Mouse (Mus musculus) hindbrain, embryonic 15.5 days (tissue): Measurements from ENCODE around the gene Ehd1. TPM values are rescaled to one million over a fixed set of nuclear protein-coding genes. Genes with fewer than 3 reads are reported as not detected.
A peak's percentile ranks its signal among the peaks of the same experiment; 100 is the strongest.

ENCODE experiments used
- ATAC-seq: fragments of 200-750 bp; cut with Nextera tagmentation; 2 replicates; pipeline ENCODE4 v1.8.0; 2017; ENCODE audit warnings: low read depth, moderate number of reproducible peaks, moderate TSS enrichment; ENCODE audit not compliant: low FRiP score
- H3K27ac ChIP-seq: fragments of 300-500 bp; sonication (generic); replicated peaks from 2 replicates; pipeline ENCODE4 v1.5.1; 2015; ENCODE audit warnings: mild to moderate bottlenecking, inconsistent platforms
- H3K27me3 ChIP-seq: fragments of 300-500 bp; sonication (generic); 2 replicates; pipeline ENCODE4 v1.6.1; 2015; ENCODE audit warnings: control low read depth, inconsistent platforms
- H3K36me3 ChIP-seq: fragments of 300-500 bp; sonication (generic); 2 replicates; pipeline ENCODE4 v1.6.1; 2015; ENCODE audit warnings: control low read depth, inconsistent platforms
- H3K4me1 ChIP-seq: fragments of 300-500 bp; sonication (generic); replicated peaks from 2 replicates; pipeline ENCODE4 v1.6.1; 2015; ENCODE audit warnings: control low read depth, inconsistent platforms
- H3K4me2 ChIP-seq: fragments of 300-500 bp; sonication (generic); 2 replicates; pipeline ENCODE4 v1.6.1; 2015; ENCODE audit warnings: moderate library complexity, mild to moderate bottlenecking, inconsistent platforms
- H3K4me3 ChIP-seq: fragments of 300-500 bp; sonication (generic); 2 replicates; pipeline ENCODE4 v1.5.1; 2015; ENCODE audit warnings: mild to moderate bottlenecking, inconsistent platforms
- H3K9ac ChIP-seq: fragments of 300-500 bp; sonication (generic); 2 replicates; pipeline ENCODE4 v1.6.1; 2015; ENCODE audit warnings: inconsistent platforms
- H3K9me3 ChIP-seq: fragments of 300-500 bp; sonication (generic); 2 replicates; pipeline ENCODE4 v1.6.1; 2016; ENCODE audit warnings: control low read depth, inconsistent platforms
- WGBS: fragments of 180-500 bp; shearing (Covaris S2); methylation state at CpG from one replicate; pipeline ENCODE4 v1.1.7; 2015; 5-methylcytosine and 5-hydroxymethylcytosine counted together
- microRNA counts: library from miRNA; unstranded; fragments of <30 nt; microRNA quantifications from one replicate; lab custom pipeline; 2016
- microRNA-seq: library from miRNA; unstranded; fragments of <30 nt; microRNA quantifications from one replicate; pipeline ENCODE4, GENCODE M21; 2016
- polyA plus RNA-seq: library from polyadenylated mRNA; unstranded; fragments of >200 nt; fragmentation: Nextera tagmentation; extraction: Ambion mirVana; gene quantifications from 2 replicates; pipeline ENCODE4 v1.2.1, GENCODE M21; 2015

The Ehd1 gene
- polyA plus RNA-seq, 1 experiment from 2014 or later: 103 TPM

DNA sequence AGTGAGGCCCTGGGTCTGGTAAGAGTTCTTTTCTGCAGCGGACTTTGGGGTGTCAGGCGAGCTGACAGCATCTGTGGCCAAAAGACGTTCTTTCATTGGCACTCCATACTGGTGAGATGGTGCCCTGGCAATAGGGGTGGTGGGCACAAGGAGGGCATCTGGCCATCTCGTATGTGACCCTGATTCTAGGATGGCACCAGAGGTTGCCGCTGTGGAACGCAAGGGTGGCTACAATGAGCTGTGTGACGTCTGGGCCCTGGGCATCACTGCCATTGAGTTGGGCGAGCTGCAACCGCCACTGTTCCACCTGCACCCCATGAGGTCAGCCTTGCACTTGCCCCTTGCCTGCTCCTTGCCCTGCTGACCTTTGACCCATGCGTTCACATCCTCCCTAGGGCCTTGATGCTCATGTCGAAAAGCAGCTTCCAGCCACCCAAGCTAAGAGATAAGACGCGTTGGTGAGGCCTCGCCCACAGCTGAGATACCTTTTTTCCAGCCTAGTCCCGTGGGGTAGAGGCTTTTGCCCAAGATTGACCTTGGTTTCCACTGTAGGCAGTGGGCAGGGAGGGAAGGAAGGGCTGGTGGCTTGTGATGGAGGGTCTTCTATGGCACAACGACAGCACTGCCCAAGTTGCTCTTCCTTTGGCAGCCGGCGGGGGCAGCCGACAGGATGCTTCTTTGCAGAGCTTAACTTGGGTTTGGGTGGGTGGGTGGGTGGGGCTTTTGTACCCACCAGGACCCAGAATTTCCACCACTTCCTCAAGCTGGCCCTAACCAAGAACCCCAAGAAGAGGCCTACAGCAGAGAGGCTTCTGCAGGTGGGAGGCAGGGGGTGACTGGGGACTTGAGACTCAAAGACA is 66.8 kb downstream of the Ehd1 start:
- Histone ChIP-seq H3K4me3 (no peak overlapping the region), H3K27ac (no peak overlapping the region), H3K9me3 (no peaks in the 10 kb centered on the region), H3K27me3 (no peaks in the 10 kb centered on the region), H3K9ac (no peak overlapping the region), H3K4me1 (peaks cover 17% of the 10 kb centered on the region), H3K4me2 (no peak overlapping the region), H3K36me3 (peaks cover 62% of the 10 kb centered on the region)
- no peak for ATAC-seq
- 88% methylated on average over 19 of the region's 19 CpGs for WGBS

DNA sequence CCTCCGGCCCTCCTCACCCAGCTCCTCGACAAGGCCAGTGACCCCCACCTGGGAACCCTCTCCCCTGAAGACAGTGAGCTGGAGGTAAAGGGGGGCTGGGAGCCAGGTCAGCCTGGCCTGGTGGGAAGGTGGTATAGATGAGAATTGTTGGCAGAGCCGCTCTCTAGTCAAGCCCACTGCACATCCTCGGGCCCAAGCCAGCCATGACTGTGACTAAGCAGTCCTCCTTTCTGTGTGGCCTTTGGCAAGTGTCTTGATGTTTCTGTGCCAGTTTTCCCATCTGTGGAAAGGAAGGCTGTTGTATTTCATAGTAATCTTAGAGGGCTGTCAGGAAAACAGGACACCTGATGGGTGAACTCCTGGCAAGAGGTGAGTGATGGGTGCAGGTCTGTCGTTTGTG is 67.5 kb downstream of the Ehd1 start:
- WGBS: 86% methylated on average over 5 of the region's 5 CpGs
- Histone ChIP-seq H3K27me3 (no peaks in the 10 kb centered on the region), H3K4me3 (no peak overlapping the region), H3K27ac (no peak overlapping the region), H3K9ac (no peak overlapping the region), H3K4me1 (peaks cover 17% of the 10 kb centered on the region), H3K36me3 (peaks cover 59% of the 10 kb centered on the region), H3K9me3 (no peaks in the 10 kb centered on the region), H3K4me2 (no peak overlapping the region)
- no peak for ATAC-seq

DNA sequence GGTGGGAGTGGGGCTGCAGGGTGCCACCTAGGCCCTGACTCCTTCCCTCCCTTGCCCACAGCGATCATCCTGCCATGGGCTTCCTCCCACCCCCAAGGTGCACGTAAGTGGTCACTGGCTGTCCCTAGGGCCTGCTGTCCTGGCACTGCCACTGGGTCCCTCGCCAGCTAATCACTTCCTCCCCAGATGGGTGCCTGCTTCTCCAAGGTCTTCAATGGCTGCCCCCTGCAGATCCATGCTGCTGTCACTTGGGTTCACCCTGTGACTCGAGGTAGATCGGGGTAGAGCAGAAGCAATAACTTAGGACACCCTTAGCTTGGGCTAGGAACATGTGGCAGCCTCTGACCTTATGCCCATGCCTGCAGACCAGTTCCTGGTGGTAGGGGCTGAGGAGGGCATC is 69.5 kb downstream of the Ehd1 start:
- 94% methylated on average over 5 of the region's 5 CpGs for WGBS
- H3K27ac ChIP-seq: no peak overlapping the region
- H3K4me1 ChIP-seq: peaks cover 8% of the 10 kb centered on the region
- no peaks in the 10 kb centered on the region for H3K27me3 ChIP-seq
- H3K9ac ChIP-seq: no peak overlapping the region
- no peak overlapping the region for H3K4me2 ChIP-seq
- no peak overlapping the region for H3K4me3 ChIP-seq
- H3K36me3 ChIP-seq: peaks cover 47% of the 10 kb centered on the region
- no peaks in the 10 kb centered on the region for H3K9me3 ChIP-seq
- ATAC-seq: no peak

DNA sequence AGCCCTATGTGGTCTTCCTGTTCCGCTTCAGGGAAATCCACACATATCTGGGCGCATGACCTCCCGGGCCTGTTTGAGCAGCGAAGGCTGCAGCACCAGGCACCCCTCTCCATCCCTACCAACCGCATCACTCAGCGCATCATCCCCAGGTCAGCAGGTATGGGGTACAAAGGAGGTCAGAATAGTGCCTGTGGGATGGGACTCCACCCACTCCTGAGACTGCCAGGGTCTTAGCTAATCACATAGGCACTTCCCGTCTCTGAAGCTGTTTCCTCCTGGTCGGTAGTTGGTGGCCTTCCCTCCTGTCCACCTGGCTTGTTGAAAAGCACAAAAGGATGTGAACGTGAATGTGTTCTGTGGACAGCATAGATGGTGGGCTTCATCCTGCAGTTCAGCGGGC is 70.1 kb downstream of the Ehd1 start:
- no peak for ATAC-seq
- 92% methylated on average over 10 of the region's 10 CpGs for WGBS
- H3K36me3 ChIP-seq: peaks cover 47% of the 10 kb centered on the region

DNA sequence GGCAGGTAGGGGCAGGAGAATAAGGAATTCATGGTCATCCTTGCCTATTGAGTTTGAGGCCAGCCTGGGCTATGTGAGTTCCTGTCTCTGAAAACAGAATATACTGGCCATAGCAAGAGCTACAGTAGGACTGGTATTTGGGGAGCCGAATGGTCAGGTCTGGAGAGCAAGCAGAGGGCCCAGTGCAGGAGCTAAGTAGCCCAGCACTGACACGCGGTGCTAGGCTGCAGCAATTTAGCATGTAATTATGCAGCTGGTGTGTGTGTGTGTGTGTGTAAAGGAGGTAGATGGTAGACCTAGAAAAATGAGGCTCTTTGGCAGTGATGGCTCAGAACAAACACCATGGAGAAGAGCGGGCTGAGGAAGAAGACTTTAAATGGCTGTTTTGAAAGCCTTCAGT is 71.1 kb downstream of the Ehd1 start:
- Histone ChIP-seq H3K4me3 (no peak overlapping the region), H3K4me2 (no peak overlapping the region), H3K9ac (no peak overlapping the region), H3K27ac (no peak overlapping the region), H3K36me3 (peaks cover 46% of the 10 kb centered on the region), H3K9me3 (no peaks in the 10 kb centered on the region), H3K4me1 (no peaks in the 10 kb centered on the region), H3K27me3 (no peaks in the 10 kb centered on the region)
- WGBS: 92% methylated on average over 4 of the region's 4 CpGs
- ATAC-seq: no peak

More for the DNA sequence above, 70.1 kb downstream of the Ehd1 start:
- Histone ChIP-seq H3K9ac (no peak overlapping the region), H3K27me3 (no peaks in the 10 kb centered on the region), H3K9me3 (no peaks in the 10 kb centered on the region), H3K4me2 (no peak overlapping the region), H3K27ac (no peak overlapping the region), H3K4me1 (peaks cover 1% of the 10 kb centered on the region; the same call in 1 of the 2 replicates), H3K4me3 (no peak overlapping the region)

DNA sequence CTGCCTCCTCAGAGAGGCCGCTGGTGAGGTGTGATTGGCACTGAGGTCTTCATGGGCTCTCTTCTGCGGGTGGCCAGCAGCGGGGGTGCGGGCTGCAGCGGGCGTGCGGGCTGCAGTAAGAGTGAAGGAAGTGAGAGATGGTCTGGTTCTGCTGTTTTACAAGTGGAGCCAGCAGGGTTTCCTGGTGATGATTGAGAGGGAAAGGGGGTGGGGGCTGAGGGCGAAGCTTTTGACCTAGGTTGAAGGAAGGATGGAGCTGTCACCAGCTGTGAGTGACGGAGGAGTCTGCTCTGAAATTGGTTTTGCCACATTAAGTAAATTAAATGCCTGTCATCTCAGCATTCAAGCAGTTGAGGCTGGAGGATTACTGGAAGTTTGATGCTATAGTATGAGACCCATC is 72.2 kb downstream of the Ehd1 start:
- Histone ChIP-seq H3K27ac (0 out of 2 replicates have a peak overlapping the region, but pooled peaks have one; percentile 34), H3K4me3 (no peak overlapping the region), H3K27me3 (no peaks in the 10 kb centered on the region), H3K4me2 (no peak overlapping the region), H3K36me3 (peaks cover 47% of the 10 kb centered on the region), H3K9me3 (no peaks in the 10 kb centered on the region), H3K9ac (no peak overlapping the region), H3K4me1 (no peaks in the 10 kb centered on the region)
- ATAC-seq: no peak
- WGBS: 55% methylated on average over 9 of the region's 9 CpGs

DNA sequence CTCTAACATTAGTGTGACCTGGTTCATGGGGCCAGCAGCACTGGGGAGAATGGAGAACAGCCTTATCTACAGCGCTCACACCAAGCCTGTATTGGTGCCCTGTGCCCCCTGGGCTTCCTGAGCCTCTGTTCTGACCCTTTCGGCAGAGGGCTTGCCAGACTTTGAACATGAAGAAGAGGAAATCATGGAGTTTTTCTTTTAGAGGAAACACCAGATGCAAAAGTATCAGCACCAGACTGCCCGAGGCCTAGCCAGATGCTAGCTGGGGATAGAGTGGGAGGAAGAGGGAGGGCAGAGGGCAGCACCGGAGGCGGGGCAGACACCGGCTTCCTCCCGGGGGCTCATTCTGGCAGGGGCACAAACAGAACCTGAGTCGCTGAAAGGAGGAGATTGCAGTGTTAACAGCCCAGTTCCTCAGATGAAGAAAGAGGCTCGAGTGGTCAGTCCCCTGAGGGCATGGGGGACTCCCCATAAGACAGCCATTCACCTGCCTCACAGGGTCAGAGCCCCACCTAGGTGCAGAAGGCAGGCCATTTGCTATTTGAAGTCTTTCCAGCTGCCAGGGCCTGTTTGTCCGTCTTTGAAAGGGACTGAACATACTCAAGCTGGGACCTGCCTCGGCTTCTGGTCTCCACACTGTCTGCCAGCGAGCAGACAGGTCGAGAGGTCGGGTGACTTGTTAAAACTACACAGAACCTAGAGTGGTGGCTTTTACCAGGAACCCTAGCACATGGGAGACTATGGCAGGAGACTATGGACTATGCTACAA is 72.9 kb downstream of the Ehd1 start:
- no peaks in the 10 kb centered on the region for H3K4me1 ChIP-seq
- WGBS: 40% methylated on average over 14 of the region's 14 CpGs
- H3K4me3 ChIP-seq: no peak overlapping the region
- ATAC-seq: no peak
- no peaks in the 10 kb centered on the region for H3K9me3 ChIP-seq
- no peak overlapping the region for H3K9ac ChIP-seq
- no peak overlapping the region for H3K4me2 ChIP-seq
- no peaks in the 10 kb centered on the region for H3K27me3 ChIP-seq
- 0 out of 2 replicates have a peak overlapping the region, but pooled peaks have one; percentile 34 for H3K27ac ChIP-seq
- peaks cover 41% of the 10 kb centered on the region for H3K36me3 ChIP-seq

MicroRNA genes within 50 kb of the gene (microRNA counts, 519-probe panel; counts per million panel counts)
- 1,952 counts per million, percentile 17 among the panel's probes with 10 or more counts for microRNA mmu-miR-192 (lab: Ali Mortazavi, UCI)

Small RNA genes lying within 50 kb of the gene (microRNA-seq; reads per million reads assigned to microRNA genes)
- gene Mir192: 66.7 reads per million, percentile 45 among the genes with 10 or more reads in this experiment
- 70.6 reads per million, percentile 47 among the genes with 10 or more reads in this experiment for gene Mir194-2
- not detected for gene Mir6989

Other genes starting within 250 kb of the Ehd1 start
- 32.9 and 39.8 TPM in 2 replicates for gene Syvn1, start 230.1 kb upstream of the Ehd1 start, polyA plus RNA-seq
- gene Mrpl49, start 218.9 kb upstream of the Ehd1 start, polyA plus RNA-seq: 62.3 and 64.4 TPM in 2 replicates
- 503 and 507 TPM in 2 replicates for gene Fau, start 218.9 kb upstream of the Ehd1 start, polyA plus RNA-seq
- gene Znhit2, start 215.5 kb upstream of the Ehd1 start, polyA plus RNA-seq: 33.0 and 34.8 TPM in 2 replicates
- gene Tm7sf2, start 208.4 kb upstream of the Ehd1 start, polyA plus RNA-seq: 58.6 and 60.1 TPM in 2 replicates
- gene Vps51, start 199.5 kb upstream of the Ehd1 start, polyA plus RNA-seq: 84.8 and 94.0 TPM in 2 replicates
- not detected in 2 replicates for gene Tmem262, start 196.7 kb upstream of the Ehd1 start, polyA plus RNA-seq
- 1.3 and 1.4 TPM in 2 replicates for gene Gm28374, start 194.5 kb upstream of the Ehd1 start, polyA plus RNA-seq
- 79.3 and 82.0 TPM in 2 replicates for gene Zfpl1, start 191.8 kb upstream of the Ehd1 start, polyA plus RNA-seq
- gene Cdca5, start 191.7 kb upstream of the Ehd1 start, polyA plus RNA-seq: 8.4 and 9.6 TPM in 2 replicates
- gene AC131692.1, start 182.3 kb upstream of the Ehd1 start, polyA plus RNA-seq: not detected in 2 replicates
- gene Naaladl1, start 170.9 kb upstream of the Ehd1 start, polyA plus RNA-seq: 0.54 and 0.60 TPM in 2 replicates
- gene Sac3d1, start 158.1 kb upstream of the Ehd1 start, polyA plus RNA-seq: 50.2 and 57.5 TPM in 2 replicates
- gene Snx15, start 148.4 kb upstream of the Ehd1 start, polyA plus RNA-seq: 61.7 and 65.4 TPM in 2 replicates
- gene Batf2, start 135.7 kb upstream of the Ehd1 start, polyA plus RNA-seq: not detected in 2 replicates
- gene Arl2, start 135.2 kb upstream of the Ehd1 start, polyA plus RNA-seq: 141 and 147 TPM in 2 replicates
- not detected in 2 replicates for gene Majin, start 92.3 kb upstream of the Ehd1 start, polyA plus RNA-seq
- gene Gpha2, start 50.3 kb upstream of the Ehd1 start, polyA plus RNA-seq: 0.56 TPM in 1 of 2 replicates, not detected in the other
- 134 and 162 TPM in 2 replicates for gene Ppp2r5b, start 40.9 kb upstream of the Ehd1 start, polyA plus RNA-seq
- gene Atg2a, start 35.1 kb upstream of the Ehd1 start, polyA plus RNA-seq: 13.3 and 16.1 TPM in 2 replicates
- gene Cdc42bpg, start 29.7 kb downstream of the Ehd1 start, polyA plus RNA-seq: 0.36 and 0.38 TPM in 2 replicates
- gene Men1, start 58.3 kb downstream of the Ehd1 start, polyA plus RNA-seq: 78.8 and 82.3 TPM in 2 replicates
- gene Map4k2, start 64.4 kb downstream of the Ehd1 start, polyA plus RNA-seq: 20.1 and 21.8 TPM in 2 replicates
- 103 and 117 TPM in 2 replicates for gene Sf1, start 87.0 kb downstream of the Ehd1 start, polyA plus RNA-seq
- gene Pygm, start 107.7 kb downstream of the Ehd1 start, polyA plus RNA-seq: 7.0 and 7.6 TPM in 2 replicates
- gene Rasgrp2, start 122.6 kb downstream of the Ehd1 start, polyA plus RNA-seq: 140 and 148 TPM in 2 replicates
- 44.3 and 46.6 TPM in 2 replicates for gene Nrxn2, start 142.0 kb downstream of the Ehd1 start, polyA plus RNA-seq